Mouse (Mus musculus): ENCODE measurements around the gene Rbfox1.

Rbfox1 gene

DNA sequence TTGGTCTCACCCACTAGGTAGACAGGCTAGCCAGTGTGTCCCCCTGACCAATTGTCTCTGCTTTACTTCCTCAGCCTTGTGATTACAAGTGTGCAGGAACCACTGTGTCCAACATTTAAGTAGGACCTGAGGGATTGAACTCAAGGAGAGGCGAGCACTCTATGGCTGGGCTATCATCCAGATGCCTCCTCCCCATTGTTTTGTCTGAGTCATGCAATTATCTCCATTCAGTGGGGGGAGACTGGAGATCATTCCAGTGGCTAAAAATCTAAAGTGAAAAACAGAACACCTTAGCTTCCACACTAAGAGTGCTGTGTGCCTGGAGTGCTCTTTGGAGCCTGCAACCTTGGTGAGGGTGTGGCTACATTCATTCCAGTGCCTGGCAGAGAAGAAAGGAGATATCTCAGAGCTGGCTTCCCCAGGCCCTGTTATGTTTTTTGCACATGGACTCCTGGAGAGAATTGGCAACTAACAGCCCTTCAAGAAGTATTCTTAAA, 594.0 kb downstream of the Rbfox1 start:
- DNase-seq (ENCODE audit: low spot score in 2 of 2), result no peak

DNA sequence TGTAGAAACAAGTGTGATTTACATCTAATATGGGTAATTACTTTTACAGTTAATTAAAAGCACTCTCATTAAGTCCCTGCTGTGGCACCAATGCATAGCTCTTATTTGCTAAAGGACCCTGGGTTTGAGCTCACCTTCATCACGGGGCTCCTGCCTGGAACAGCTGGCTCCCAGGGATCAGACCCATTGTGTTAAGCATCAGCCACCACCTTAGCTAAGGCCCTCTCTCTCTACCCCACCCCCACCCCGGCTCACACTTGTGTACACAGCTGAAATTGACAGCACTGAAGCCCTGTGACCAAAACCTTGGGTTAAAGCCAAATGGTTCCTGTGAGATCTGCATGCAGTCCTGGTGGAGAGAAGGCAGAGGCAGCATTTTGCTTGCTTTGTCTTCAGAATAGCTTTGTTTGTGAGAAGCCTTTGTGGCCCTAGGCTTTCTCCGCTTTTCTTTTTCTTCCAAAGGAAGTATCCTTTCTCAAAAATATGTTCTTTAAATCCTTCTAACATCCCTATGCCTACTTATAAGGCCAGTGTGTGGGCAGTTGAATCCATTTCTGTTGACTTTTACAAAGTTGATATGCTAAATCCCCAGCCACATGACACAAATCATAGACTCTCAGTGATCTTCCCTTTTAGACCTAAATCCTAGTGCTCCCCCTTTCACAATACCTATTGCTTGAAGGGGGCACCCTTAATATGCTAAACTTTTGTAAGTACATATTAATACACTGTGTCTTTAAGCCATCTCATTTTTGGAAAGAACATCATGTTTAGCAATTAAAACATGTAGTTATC, 594.7 kb downstream of the Rbfox1 start:
- no peak for DNase-seq (ENCODE audit: low spot score in 2 of 2)

DNA sequence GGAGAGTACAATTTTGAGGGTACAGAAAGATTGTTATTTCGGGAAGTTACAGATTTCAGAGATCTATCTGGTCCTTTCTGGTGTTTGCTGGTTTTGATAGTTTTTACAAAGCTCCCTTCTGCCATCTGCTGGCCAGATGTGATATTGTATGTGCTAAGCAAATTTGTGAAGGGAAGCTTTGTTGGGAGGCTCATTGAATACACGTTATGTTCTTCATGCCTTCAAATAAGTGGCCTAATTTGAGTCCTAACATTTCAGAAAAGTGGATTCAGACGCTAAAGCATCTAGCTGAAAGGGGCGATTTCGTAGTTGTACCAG, 595.2 kb downstream of the Rbfox1 start:
- DNase-seq (ENCODE audit: low spot score in 2 of 2), result peak; percentile 82 to 86

DNA sequence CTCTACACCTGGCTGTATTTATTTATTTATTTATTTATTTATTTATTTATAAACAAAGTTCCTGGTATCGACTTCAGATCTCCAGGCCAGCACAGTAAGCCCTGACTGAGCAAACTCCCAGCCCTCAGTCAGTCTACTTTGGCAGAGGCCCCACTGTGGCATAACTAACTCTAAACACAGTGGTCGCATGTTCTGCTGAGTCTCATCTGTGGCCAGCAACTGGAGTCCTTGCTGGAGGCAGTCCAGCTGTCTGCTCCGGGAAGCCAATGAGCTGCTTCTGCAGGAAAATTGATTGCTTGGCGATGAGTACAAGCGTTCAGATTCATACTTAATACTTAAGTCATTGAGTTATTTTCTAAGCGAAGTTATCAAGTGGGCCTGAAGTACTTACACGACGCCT, 598.5 kb downstream of the Rbfox1 start:
- DNase-seq (ENCODE audit: low spot score in 2 of 2), result no peak

DNA sequence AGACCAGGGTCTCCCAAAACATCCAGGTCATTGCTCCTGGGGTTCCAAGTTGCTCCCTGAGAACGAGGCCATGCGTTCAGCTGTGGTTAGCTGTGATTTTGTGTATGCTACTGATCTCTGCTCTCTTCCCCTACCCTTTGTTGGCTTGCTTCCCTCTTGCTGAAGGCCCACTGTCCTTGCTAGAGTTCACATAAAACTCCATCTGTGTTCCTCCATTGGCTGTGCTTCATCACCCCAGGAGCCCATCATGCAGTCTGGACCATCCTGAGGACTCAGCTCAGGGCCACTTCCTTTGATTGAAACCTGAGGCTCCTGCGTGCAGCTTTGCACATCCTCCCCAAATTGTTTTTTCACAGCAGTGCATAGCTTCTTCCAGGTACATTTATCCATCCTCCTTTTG, 600.5 kb downstream of the Rbfox1 start:
- no peak for DNase-seq (ENCODE audit: low spot score in 2 of 2)

DNA sequence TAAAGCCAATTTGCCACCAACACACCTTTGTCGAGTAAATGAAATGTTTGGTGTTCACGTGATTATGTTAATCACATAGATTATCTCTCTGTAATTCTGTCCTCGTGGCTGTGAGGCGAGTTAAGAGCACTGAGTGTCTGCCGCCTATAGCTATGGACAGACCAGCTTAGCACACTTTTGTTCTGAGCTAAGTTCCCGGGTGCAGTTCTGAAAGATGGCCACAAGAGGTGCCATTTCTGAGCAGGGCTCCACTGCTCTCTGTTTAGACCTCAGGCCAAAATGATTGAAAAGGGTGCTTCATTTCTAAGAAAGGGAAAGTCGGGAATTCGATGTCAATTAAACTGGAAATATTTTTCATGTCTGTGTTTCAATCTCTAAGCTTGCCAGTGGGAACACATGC, 617.1 kb downstream of the Rbfox1 start:
- DNase-seq (ENCODE audit: low spot score in 2 of 2), result peak in 1 of 2 experiments; percentile 56

DNA sequence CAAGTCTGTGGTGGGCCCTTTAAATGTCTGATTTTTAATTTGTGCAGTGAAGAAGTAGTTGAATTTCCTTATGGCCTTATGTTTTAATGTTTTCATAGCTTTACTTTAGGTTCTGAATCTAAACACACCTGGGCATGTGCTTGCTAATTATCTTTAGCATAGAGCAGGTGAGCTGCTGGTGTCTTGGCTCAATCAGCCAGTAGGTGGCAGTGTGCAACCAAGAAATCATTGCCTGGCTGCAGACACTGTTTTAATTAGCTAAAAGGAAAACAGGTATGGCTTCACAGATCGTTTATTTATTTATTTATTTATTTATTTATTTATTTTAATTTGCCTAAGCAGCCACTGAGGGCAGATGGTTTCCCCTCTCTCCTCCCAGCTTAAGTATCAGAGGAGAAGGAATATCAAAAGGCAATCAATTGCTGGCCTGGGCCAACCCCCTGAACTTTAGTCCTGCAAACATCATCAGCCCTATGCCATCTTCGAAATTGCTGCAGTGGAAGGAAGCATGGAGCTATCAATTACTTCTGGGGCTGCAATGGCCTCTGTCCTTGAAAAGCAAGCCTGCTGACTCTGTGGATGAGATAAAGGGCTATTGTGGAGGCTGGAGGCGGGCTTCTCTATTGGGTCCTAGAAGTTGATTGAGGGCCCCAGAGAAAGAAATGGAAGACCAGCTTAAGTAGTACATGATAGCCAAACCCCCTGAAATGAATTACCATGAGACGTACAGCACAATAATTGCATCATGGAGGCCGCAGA, 618.6 kb downstream of the Rbfox1 start:
- DNase-seq (ENCODE audit: low spot score in 2 of 2), result peak; percentile 69 to 76

DNA sequence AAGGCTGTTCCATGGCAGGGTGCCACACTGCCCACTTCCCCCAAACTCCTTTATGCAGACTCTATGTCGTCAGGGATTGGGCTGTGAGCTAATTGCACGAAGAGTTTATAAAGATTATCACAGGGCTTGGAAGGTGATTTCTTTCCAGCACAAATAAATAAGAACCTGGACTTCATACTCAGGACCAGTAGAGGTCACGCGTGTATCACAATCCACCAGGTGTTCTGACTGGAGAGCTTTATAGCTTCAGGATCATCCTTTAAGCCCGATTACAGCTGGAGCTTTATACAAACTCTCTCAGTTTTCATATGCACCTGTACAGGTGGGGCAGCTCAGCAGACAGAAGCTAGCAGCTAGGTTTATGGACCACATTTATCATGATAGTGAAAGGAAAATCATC, 623.8 kb downstream of the Rbfox1 start:
- DNase-seq (ENCODE audit: low spot score in 2 of 2), result no peak

DNA sequence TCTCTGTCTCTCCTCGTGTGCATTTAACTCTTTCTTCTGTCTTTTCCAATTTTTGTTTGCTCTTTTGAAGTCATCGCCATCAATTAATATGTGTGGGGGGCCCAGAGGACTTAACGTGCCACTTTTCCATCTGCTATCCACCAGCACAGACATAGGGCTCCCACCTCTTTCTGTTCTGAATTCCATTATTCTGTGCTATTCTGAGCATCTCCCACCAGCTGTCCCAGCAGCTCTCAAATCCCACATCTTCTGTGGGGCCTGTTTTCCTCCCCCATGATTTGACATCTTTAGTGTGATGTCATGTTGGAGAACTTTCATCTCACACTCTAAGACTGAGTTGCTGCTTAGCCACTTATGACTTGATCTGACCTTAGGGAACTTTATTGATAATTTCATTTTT, 634.3 kb downstream of the Rbfox1 start:
- no peak for DNase-seq (ENCODE audit: low spot score in 2 of 2)

DNA sequence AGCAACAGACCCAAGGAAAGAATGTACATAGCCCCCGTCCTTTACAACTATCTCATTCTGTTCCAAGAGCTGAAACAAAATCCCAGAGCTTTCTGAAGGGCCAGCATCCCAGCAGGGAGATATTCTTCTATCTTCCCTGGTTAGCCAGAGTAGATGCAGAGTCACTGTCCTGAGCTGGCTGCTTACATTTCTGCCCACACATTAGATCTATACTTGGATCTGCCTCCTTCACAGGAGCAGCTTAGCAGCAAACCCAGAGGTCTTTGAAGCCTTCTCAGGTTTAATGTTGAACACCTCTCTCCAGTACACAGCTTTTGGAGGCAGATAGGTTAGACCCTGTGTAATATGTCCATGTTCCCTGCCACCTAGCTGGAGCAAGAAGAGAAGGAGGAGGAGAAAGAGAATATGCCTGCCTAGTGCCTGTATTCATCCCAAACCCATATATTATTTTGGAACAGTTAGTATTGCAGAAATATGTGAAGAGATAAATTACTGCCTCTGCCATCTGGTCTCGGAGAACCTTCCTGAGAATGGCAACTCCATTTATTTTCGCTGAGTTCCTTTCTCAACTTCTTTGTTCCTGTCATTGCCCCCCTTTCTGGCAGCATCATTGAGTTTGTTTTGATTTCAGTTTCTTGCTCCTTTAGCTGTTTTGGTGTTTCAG, 640.5 kb downstream of the Rbfox1 start:
- DNase-seq (ENCODE audit: low spot score in 2 of 2), result peak; percentile 33 to 53

DNA sequence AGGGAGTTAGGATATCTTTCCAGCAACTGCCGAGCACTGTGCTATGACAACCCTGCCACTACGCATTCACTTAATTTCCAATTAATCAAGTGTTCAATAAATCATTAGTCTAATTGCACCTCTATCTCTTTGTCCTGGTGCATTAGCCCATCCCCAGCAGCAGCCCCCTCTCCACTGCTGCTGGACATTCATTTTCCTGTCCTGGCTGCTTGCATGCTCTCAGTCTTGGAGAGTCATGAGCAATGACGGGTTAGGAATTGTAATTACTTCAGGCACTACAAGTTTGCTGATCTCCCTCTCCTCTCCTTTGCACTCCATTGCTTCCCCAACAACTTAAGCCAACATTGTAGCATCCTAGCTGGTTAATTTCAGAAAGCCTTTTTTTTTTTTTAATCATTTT, 646.3 kb downstream of the Rbfox1 start:
- no peak for DNase-seq (ENCODE audit: low spot score in 2 of 2)

DNA sequence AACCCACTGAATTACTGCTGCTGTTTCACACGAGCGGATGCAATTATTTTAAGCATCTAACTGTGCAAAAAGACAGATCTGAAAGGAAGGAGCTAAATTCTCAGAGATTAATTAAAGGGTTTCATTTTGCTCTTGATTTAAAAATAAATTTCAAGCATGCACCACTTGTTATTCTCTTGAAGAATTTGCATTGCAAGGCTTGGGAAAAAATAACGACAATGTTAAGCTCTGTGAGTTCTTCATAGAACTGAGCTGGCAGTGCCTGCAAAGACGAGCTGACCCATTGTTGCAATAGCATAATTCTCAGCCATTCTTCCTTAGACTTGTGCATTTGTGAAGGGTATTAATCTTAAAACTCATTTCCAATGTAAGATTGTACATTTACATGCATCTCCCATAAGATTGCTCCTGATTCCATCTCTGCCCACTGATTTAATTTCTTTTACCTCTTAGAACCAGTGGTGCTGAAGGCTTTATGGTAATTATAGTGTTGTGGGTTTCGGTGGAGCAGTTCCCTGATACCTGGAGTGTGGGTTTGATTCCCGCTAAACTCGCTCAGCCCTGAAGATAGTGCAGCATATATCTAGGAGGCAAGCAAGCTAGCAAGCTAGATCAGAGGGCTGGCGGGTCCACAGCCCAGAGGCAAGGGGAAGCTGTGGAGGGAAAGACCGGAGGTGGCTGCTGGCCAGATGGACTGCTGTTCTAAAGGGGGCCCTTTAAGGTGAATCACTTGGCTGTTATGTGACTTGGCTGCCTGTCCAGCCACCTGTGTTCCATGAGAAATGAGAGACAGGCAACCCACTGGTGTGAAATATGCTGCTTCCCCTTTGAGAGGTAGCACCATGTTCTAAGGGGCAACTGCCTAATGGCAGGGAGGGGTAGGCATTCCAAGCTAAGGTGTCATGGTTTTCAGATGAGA, 647.2 kb downstream of the Rbfox1 start:
- peak; percentile 31 to 44 for DNase-seq (ENCODE audit: low spot score in 2 of 2)

DNA sequence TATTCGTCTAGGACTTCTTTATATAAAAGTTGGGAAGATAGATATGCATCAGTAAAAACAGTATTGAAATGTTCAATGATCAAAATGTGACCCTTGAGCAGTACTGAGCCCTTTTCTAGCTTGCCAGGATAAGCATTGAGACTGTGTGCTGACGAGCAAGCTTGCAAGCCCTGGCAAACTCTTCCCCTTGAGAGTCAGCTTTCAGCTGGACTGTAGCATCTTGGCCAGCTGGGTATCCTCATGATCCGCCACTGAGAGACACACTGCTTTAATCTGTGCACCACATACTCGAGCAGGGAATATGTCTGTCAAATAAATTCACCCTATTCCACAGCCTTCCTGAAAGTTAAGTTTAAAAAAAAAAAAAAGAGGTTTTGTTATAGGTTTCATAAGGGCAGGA, 670.6 kb downstream of the Rbfox1 start:
- no peak for DNase-seq (ENCODE audit: low spot score in 2 of 2)

DNA sequence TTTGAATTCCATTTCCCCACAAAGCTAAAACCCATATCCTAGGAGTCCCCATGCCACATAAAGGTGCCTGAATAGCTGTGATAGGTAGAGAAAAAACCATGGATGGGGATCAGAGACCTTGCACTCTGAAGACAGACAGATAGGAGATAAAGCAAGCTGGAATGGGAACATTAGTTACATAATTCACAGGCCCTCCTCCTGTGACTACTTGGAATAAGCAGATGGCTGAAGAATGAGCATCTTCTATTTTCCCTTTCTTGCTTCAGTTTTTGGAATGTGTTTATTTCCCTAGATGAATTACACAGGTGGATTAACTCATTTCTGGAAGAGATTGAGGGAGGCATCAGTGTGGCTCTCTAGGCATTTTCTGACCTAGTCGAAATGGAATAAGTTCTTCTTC, 672.6 kb downstream of the Rbfox1 start:
- no peak for DNase-seq (ENCODE audit: low spot score in 2 of 2)

DNA sequence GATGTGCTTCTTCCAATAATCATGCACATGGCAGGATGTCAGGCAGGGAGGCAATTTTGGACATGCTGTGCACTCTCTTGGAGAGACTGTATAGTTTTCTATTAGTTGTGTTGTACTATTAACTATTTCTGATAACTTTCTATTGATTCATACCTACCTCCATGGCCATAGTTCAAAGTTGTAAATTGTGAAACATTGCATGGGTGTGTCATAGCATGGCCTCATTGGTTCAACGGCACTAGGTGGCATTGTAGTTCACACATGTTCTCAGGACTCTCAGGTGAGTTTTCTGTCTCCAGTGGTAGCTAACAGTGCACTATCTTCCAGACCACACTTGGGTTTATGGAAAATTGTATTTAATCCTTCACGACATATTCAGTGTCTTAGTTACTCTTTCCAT, 699.5 kb downstream of the Rbfox1 start:
- DNase-seq (ENCODE audit: low spot score in 2 of 2), result no peak

DNA sequence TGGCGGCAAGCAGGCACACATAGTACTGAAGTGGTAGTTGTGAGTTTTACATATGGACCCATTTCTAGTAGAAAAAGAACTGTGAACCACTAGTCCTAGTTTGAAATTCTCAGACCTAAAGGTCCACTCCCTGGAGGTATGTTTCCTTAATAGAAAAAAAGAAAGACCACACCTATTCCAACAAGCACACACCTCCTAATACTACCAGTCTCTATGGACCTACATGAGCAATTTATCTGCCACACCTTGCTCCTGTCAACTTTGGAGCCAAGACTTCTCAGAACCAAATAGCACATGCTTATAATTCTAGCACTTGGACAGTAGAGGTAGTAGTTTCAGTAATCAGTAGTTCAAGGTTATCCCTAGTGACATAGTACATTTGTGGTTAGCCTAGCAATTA, 700.0 kb downstream of the Rbfox1 start:
- no peak for DNase-seq (ENCODE audit: low spot score in 2 of 2)

DNA sequence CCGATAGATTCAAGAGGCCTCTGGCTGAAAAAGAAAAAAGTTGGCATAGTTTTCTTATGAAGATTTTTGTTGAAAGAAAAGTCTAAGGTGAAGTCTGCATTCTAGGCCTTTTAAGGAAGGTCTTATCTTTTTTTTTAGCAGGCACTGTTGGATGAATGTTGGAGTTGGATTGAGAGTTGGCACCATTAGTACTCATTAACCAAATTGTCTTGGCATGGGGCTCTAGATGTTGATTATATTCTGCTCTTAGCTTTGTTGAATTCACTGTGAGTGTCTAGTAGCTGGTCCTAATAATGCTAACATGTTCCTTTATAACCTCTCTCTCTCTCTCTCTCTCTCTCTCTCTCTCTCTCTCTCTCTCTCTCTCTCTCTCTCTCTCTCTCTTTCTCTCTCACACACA, 731.4 kb downstream of the Rbfox1 start:
- no peak for DNase-seq (ENCODE audit: low spot score in 2 of 2)

DNA sequence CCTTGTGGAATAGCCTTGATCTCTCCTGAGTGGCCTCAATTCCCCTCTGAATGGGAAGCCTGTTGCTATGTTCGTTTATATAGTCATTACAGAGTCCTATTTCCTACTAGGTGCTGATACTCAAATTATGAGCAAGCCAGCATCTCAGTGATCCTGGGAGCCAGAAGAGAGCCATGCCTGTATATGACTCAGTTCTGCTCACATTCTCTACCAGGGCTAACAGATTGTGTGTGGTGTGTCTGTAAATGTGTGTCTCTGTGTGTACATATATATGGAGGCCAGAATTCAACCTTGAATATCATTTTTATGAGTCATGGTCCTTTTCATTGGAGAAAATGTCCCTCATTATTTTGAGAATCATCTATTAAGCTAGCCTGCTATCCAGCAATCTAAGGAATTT, 755.2 kb downstream of the Rbfox1 start:
- no peak for DNase-seq (ENCODE audit: low spot score in 2 of 2)

DNA sequence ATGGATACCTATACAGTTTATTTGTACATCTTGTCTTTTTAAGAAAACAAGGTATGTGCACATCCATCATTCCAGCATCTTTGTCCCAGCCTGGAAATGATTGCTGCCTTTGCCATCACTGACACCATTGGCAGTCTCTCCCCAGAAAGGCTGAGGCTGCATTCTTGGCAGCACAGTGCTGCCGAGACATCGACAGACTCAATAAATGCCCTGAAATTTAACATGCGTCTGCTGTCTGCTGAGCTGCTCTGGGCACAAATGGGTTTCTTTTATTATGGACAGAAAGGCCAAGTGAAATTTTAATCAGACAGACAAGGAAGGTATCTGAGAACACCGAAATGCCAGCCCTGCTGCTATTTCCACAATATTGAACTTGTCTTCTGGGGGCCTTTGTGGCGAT, 761.8 kb downstream of the Rbfox1 start:
- DNase-seq (ENCODE audit: low spot score in 2 of 2), result no peak

DNA sequence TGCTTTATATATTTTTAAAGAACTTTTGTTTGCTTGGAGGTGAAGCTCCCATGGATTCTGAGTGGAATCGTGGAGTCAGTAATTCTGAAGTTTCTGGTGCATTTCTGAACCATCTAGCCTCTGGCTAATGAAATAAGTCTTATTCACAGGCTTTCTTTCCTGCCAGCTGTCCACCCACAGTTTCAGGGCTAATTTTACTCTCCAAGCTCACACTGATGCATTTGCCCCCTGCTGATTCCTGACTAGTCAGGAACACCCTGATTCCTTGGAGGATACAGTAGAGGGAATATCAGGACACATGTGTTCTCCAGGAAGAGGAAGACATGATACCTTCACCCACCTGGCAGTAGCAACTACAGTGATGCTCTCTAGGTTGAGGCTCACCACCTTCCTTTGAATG, 763.6 kb downstream of the Rbfox1 start:
- peak in 1 of 2 experiments; percentile 45 for DNase-seq (ENCODE audit: low spot score in 2 of 2)

DNA sequence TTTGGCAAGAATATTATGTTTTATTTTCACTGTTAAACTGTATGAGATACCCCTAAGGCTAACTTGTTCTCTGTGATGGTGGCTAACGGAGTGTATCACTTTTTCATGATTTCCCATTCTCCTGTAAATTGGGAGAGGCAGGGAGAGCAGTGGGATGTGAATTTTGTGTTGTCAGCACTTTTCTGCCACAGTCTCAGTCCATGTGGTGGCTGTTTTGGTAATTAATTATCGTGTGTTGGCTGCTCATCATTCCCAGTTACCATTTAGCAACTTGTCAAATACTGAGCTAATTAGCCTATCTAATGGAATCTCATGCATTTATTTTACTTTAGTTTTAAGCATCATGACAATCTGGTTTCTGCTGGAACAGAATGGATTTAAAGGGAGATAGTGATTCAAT, 773.4 kb downstream of the Rbfox1 start:
- no peak for DNase-seq (ENCODE audit: low spot score in 2 of 2)

All from right cerebral cortex, postnatal 10 days (tissue).